Comparison of ENCODE assay signal across 49 mouse cellular contexts in the genomic region with DNA sequence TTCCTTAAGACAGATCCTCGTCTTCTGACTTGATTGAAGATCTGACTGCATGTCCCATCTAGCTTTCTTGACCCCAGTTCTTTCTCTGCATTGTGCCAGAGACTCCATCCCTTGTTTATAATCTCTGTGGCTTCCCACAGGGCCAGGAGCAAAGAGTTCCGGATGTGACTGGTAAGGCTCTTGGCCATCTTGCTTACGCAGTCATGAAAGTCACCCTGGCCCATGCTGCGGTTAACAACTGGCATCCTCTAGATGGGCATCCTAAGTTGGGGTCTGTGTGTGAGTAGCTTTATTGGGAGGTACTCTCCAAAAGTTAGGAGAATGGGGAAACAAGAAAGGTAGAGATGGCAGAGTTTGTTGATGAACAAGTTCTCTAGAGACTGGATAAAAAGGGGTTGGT. TPM values are rescaled to one million over a fixed set of nuclear protein-coding genes. Genes with fewer than 3 reads are reported as not detected.
"Had no signal": no experiment of that assay in that cellular context is flagged by ENCODE, and none has a peak within 500 bp of the region (broad histone marks: within the 10 kb centered on the region; RNA-seq: fewer than 3 reads in every experiment).

No protein-coding gene starts in this region.

- H3K4me2 ChIP-seq: heart, embryonic 11.5 days; heart, embryonic 12.5 days; heart, embryonic 13.5 days; heart, embryonic 15.5 days; hindbrain, embryonic 12.5 days; hindbrain, embryonic 13.5 days; hindbrain, embryonic 14.5 days; hindbrain, embryonic 15.5 days; intestine, embryonic 15.5 days; kidney, embryonic 15.5 days had no signal

- ATAC-seq: hindbrain, embryonic 16.5 days; hindbrain, postnatal 0 days; inflammation-experienced regulatory T-cells, adult 6 months; intestine, embryonic 15.5 days; intestine, embryonic 16.5 days; intestine, postnatal 0 days had no signal

- H3K4me1 ChIP-seq: heart, embryonic 12.5 days; heart, embryonic 13.5 days; hindbrain, embryonic 10.5 days; hindbrain, embryonic 12.5 days; hindbrain, embryonic 13.5 days; hindbrain, embryonic 15.5 days; intestine, embryonic 15.5 days had no signal

- DNase-seq: heart, postnatal 10 days; heart, postnatal 14 days; heart, postnatal 4 days; kidney, adult 11 months; kidney, adult 18-20 months; kidney, adult 2 months; kidney, adult 8-10 months; kidney, adult 9 months; kidney, postnatal 10 days; kidney, postnatal 14 days; kidney, postnatal 25 days; kidney, postnatal 36 days; kidney, postnatal 4 days; layer of hippocampus, adult 9-11 months; layer of hippocampus, postnatal 36 days had no signal

- H3K36me3 ChIP-seq: heart, embryonic 12.5 days; heart, embryonic 13.5 days; heart, embryonic 15.5 days; hindbrain, embryonic 10.5 days; hindbrain, embryonic 12.5 days; hindbrain, embryonic 13.5 days; hindbrain, embryonic 15.5 days; intestine, embryonic 15.5 days; kidney, embryonic 15.5 days had no signal

- H3K4me3 ChIP-seq: heart, embryonic 12.5 days; heart, embryonic 13.5 days; heart, embryonic 15.5 days; hindbrain, embryonic 10.5 days; hindbrain, embryonic 12.5 days; hindbrain, embryonic 13.5 days; hindbrain, embryonic 15.5 days; intestine, embryonic 15.5 days; kidney, embryonic 15.5 days; layer of hippocampus, adult 2 months; left cerebral cortex, adult 2 months had no signal

- H3K9ac ChIP-seq: heart, embryonic 12.5 days; heart, embryonic 13.5 days; heart, embryonic 15.5 days; hindbrain, embryonic 12.5 days; hindbrain, embryonic 13.5 days; hindbrain, embryonic 14.5 days; hindbrain, embryonic 15.5 days; intestine, embryonic 15.5 days; kidney, embryonic 15.5 days had no signal

- H3K27ac ChIP-seq: heart, embryonic 13.5 days; heart, embryonic 15.5 days; hindbrain, embryonic 10.5 days; hindbrain, embryonic 12.5 days; hindbrain, embryonic 13.5 days; hindbrain, embryonic 14.5 days; hindbrain, embryonic 15.5 days; hindbrain, postnatal 0 days; intestine, embryonic 15.5 days; kidney, embryonic 15.5 days; kidney, postnatal 0 days; layer of hippocampus, adult 2 months; left cerebral cortex, adult 2 months had no signal

- H3K27me3 ChIP-seq: heart, embryonic 12.5 days; heart, embryonic 13.5 days; heart, embryonic 15.5 days; hindbrain, embryonic 12.5 days; hindbrain, embryonic 13.5 days; hindbrain, embryonic 15.5 days; intestine, embryonic 15.5 days; kidney, embryonic 15.5 days had no signal

- H3K9me3 ChIP-seq: heart, embryonic 12.5 days; heart, embryonic 13.5 days; heart, embryonic 15.5 days; hindbrain, embryonic 10.5 days; hindbrain, embryonic 12.5 days; hindbrain, embryonic 13.5 days; hindbrain, embryonic 15.5 days; intestine, embryonic 15.5 days; kidney, embryonic 15.5 days had no signal

RNA-seq across cellular contexts. Expression of a gene that starts 13.6 kb away (rescaled TPM):
- total RNA-seq: heart, postnatal 10 days; heart, postnatal 4 days; hematopoietic stem cell, adult 5-6 weeks; hindbrain, postnatal 0 days; layer of hippocampus, adult 18-20 months; layer of hippocampus, adult 2 months; layer of hippocampus, adult 8-10 months; layer of hippocampus, postnatal 10 days; layer of hippocampus, postnatal 14 days; layer of hippocampus, postnatal 25 days; layer of hippocampus, postnatal 36 days; left cerebral cortex, adult 18-20 months; left cerebral cortex, adult 2 months had no signal
- polyA plus RNA-seq: heart, embryonic 11.5 days; heart, embryonic 12.5 days; heart, embryonic 13.5 days; heart, embryonic 14.5 days; heart, embryonic 15.5 days; heart, embryonic 16.5 days; heart, postnatal 0 days; hindbrain, embryonic 10.5 days; hindbrain, embryonic 11.5 days; hindbrain, embryonic 12.5 days; hindbrain, embryonic 13.5 days; hindbrain, embryonic 14.5 days; hindbrain, embryonic 15.5 days; hindbrain, embryonic 16.5 days; hindbrain, postnatal 0 days; intestine, embryonic 14.5 days; intestine, embryonic 15.5 days; intestine, embryonic 16.5 days; intestine, postnatal 0 days; kidney, adult 2 months; kidney, embryonic 14.5 days; kidney, embryonic 15.5 days; kidney, embryonic 16.5 days; kidney, postnatal 0 days; large intestine, adult 2 months had no signal
